Mouse (Mus musculus): ENCODE measurements around the gene Trp53bp2. TPM values are rescaled to one million over a fixed set of nuclear protein-coding genes. Genes with fewer than 3 reads are reported as not detected.

Trp53bp2 gene
- total and polyA plus RNA-seq, 3 experiments = 2.6 to 15.1 TPM; not detected in 1

- Histone ChIP-seq H3K9ac (ENCODE audit: control insufficient read depth, low read depth, low read length, poor library complexity, severe bottlenecking) (no peak overlapping the region), H3K79me2 (ENCODE audit: control insufficient read depth, insufficient read depth, low read length, poor library complexity) (no peaks in the 10 kb centered on the region), H3K27ac (ENCODE audit: control insufficient read depth, low read depth, low read length) (no peak overlapping the region), H3K4me3 (ENCODE audit: control insufficient read depth in 1 of 2, insufficient read depth in 1 of 2, low read depth in 2 of 2, low read length in 2 of 2) (no peak overlapping the region), H3K36me3 (ENCODE audit: control insufficient read depth in 1 of 2, insufficient read depth in 2 of 2, low read length in 2 of 2) (no peaks in the 10 kb centered on the region), H3K27me3 (ENCODE audit: control insufficient read depth in 1 of 2, insufficient read depth in 2 of 2, low read length in 2 of 2) (no peaks in the 10 kb centered on the region), H3K4me1 (ENCODE audit: control insufficient read depth in 1 of 2, insufficient read depth in 2 of 2, low read length in 2 of 2) (no peaks in the 10 kb centered on the region), H3K9me3 (replicated peaks; ENCODE audit: insufficient read depth, low read length) (no peaks in the 10 kb centered on the region)
- no peak for DNase-seq (ENCODE audit: low read depth, low spot score)
- TF ChIP-seq BHLHE40 (IDR thresholded peaks at IDR 0.05; ENCODE audit: borderline replicate concordance, low read depth, low read length) (no peak), POLR2AphosphoS5 (IDR thresholded peaks at IDR 0.05; ENCODE audit: borderline replicate concordance, low read depth, low read length) (no peak), GATA1 (IDR thresholded peaks at IDR 0.05; ENCODE audit: low read depth, low read length) (no peak), MAFK (IDR thresholded peaks at IDR 0.05; ENCODE audit: borderline replicate concordance, low read depth, low read length) (no peak), SMC3 (IDR thresholded peaks at IDR 0.05; ENCODE audit: low read depth, low read length) (no peak), KAT2A (conservative IDR thresholded peaks at IDR 0.05; ENCODE audit: low read depth, low read length) (no peak), ZNF384 (IDR thresholded peaks at IDR 0.05; ENCODE audit: low read depth, low read length) (no peak), MYC (IDR thresholded peaks at IDR 0.05; ENCODE audit: low read depth, low read length) (no peak), NELFE (IDR thresholded peaks at IDR 0.05; ENCODE audit: low read depth, low read length) (no peak), SIN3A (IDR thresholded peaks at IDR 0.05; ENCODE audit: low read length) (no peak), CHD2 (IDR thresholded peaks at IDR 0.05; ENCODE audit: low read length) (no peak)
Observed at GRCm38 (mm10) chr1:182478935-182479334, 70.0 kb downstream of the Trp53bp2 start.

- no peak overlapping the region for H3K27ac ChIP-seq (ENCODE audit: control insufficient read depth, low read depth, low read length)
- H3K9me3 ChIP-seq (replicated peaks; ENCODE audit: insufficient read depth, low read length) = no peaks in the 10 kb centered on the region
- no peak for DNase-seq (ENCODE audit: low read depth, low spot score)
- no peak overlapping the region for H3K9ac ChIP-seq (ENCODE audit: control insufficient read depth, low read depth, low read length, poor library complexity, severe bottlenecking)
- H3K27me3 ChIP-seq (ENCODE audit: control insufficient read depth in 1 of 2, insufficient read depth in 2 of 2, low read length in 2 of 2) = no peaks in the 10 kb centered on the region
- no peaks in the 10 kb centered on the region for H3K4me1 ChIP-seq (ENCODE audit: control insufficient read depth in 1 of 2, insufficient read depth in 2 of 2, low read length in 2 of 2)
- no peaks in the 10 kb centered on the region for H3K36me3 ChIP-seq (ENCODE audit: control insufficient read depth in 1 of 2, insufficient read depth in 2 of 2, low read length in 2 of 2)
- H3K79me2 ChIP-seq (ENCODE audit: control insufficient read depth, insufficient read depth, low read length, poor library complexity) = no peaks in the 10 kb centered on the region
- H3K4me3 ChIP-seq (ENCODE audit: control insufficient read depth in 1 of 2, insufficient read depth in 1 of 2, low read depth in 2 of 2, low read length in 2 of 2) = no peak overlapping the region
- TF ChIP-seq CHD1 (IDR thresholded peaks at IDR 0.05; ENCODE audit: low read depth, low read length) = no peak
- no peak for TF ChIP-seq UBTF (IDR thresholded peaks at IDR 0.05; ENCODE audit: borderline replicate concordance, insufficient read depth, low read depth, low read length)
- no peak for TF ChIP-seq MXI1 (IDR thresholded peaks at IDR 0.05; ENCODE audit: low read depth, low read length)
- TF ChIP-seq POLR2A (IDR thresholded peaks at IDR 0.05; ENCODE audit: control insufficient read depth in 1 of 2, insufficient read depth in 1 of 2, low read depth in 1 of 2, low read length in 2 of 2, poor library complexity in 1 of 2) = no peak
- no peak for TF ChIP-seq ETS1 (IDR thresholded peaks at IDR 0.05; ENCODE audit: low read depth, low read length)
- no peak for TF ChIP-seq GATA1 (IDR thresholded peaks at IDR 0.05; ENCODE audit: low read depth, low read length)
- no peak for TF ChIP-seq TAL1 (IDR thresholded peaks at IDR 0.05; ENCODE audit: low read length)
- no peak for TF ChIP-seq ZKSCAN1 (IDR thresholded peaks at IDR 0.05; ENCODE audit: low read depth, low read length)
- no peak for TF ChIP-seq MAFK (IDR thresholded peaks at IDR 0.05; ENCODE audit: borderline replicate concordance, low read depth, low read length)
- no peak for TF ChIP-seq EP300 (IDR thresholded peaks at IDR 0.05; ENCODE audit: low read depth in 1 of 2, low read length in 2 of 2)
- TF ChIP-seq MAZ (IDR thresholded peaks at IDR 0.05; ENCODE audit: low read depth, low read length) = no peak
- no peak for TF ChIP-seq RAD21 (IDR thresholded peaks at IDR 0.05; ENCODE audit: low read depth, low read length)
- no peak for TF ChIP-seq CHD2 (IDR thresholded peaks at IDR 0.05; ENCODE audit: low read length)
- TF ChIP-seq USF1 (IDR thresholded peaks at IDR 0.05; ENCODE audit: low read depth, low read length) = no peak
- TF ChIP-seq JUND (IDR thresholded peaks at IDR 0.05; ENCODE audit: low read depth, low read length) = no peak
- no peak for TF ChIP-seq TBP (IDR thresholded peaks at IDR 0.05; ENCODE audit: low read depth, low read length)
- TF ChIP-seq CTCF (IDR thresholded peaks at IDR 0.05 in 2 of 3, conservative IDR thresholded peaks at IDR 0.05 in 1 of 3; ENCODE audit: control insufficient read depth in 1 of 3, insufficient read depth in 1 of 3, low read depth in 2 of 3, low read length in 3 of 3, poor library complexity in 1 of 3, severe bottlenecking in 1 of 3) = no peak
Observed at GRCm38 (mm10) chr1:182481138-182481537, 72.2 kb downstream of the Trp53bp2 start.
